Mouse (Mus musculus) left cerebral cortex, postnatal 4 days (tissue): ENCODE results near the gene Arhgap25. TPM values are rescaled to one million over a fixed set of nuclear protein-coding genes. Genes with fewer than 3 reads are reported as not detected.
A peak's percentile ranks its signal among the peaks of the same experiment; 100 is the strongest.
"Not testable (repeated sequence)": the region's sequence is repeated elsewhere in the genome, so short reads cannot be mapped to it uniquely, and the experiment has no call there.

Source experiments
- DNase-seq: peaks from one replicate; pipeline ENCODE4 v3.0.0-alpha.2; 2022
- intact Hi-C: fragments of 180-260 bp; cut with DNase I; formaldehyde crosslinking; loops from one replicate; pipeline ENCODE4 v1.15.1; 2025
- total RNA-seq, 2 experiments: library from RNA; stranded (reverse); gene quantifications; 2 replicates each; pipeline ENCODE4 v1.2.3; 2021

Gene Arhgap25
- total RNA-seq: 1 to 10 TPM; 2.4 to 3.7 TPM

- peak; percentile 40 for DNase-seq
- intact Hi-C loops: no loop called here
Observed at GRCm38 (mm10) chr6:87532953-87533710, at the start of gene Arhgap25. Gene Arhgap25, minus strand, starts transcription at chr6:87533259.

GRCm38 (mm10) chr6:87582456-87582855, 49.4 kb upstream of the Arhgap25 start:
- intact Hi-C loops: no loop called here
- no peak for DNase-seq

GRCm38 (mm10) chr6:87581581-87581980, 48.5 kb upstream of the Arhgap25 start:
- DNase-seq: no peak

GRCm38 (mm10) chr6:87581071-87581470, 48.0 kb upstream of the Arhgap25 start:
- DNase-seq: no peak
- intact Hi-C loops: no loop called here

More at GRCm38 (mm10) chr6:87581581-87581980, 48.5 kb upstream of the Arhgap25 start:
- intact Hi-C loops: no loop called here

- DNase-seq: peak; percentile 44
- intact Hi-C loops: loop anchor here (10.0 kb wide), 1 partner anchor 87 kb away; no protein-coding TSS in a partner anchor
Observed at GRCm38 (mm10) chr6:87578247-87578646, 45.2 kb upstream of the Arhgap25 start.

- no peak for DNase-seq
- intact Hi-C loops: loop anchor here (10.0 kb wide), 1 partner anchor 88 kb away; no protein-coding TSS in a partner anchor
Observed at GRCm38 (mm10) chr6:87576648-87577330, 43.7 kb upstream of the Arhgap25 start.

GRCm38 (mm10) chr6:87571863-87572262, 38.8 kb upstream of the Arhgap25 start:
- intact Hi-C loops: loop anchor here (10.0 kb wide), 1 partner anchor 93 kb away; no protein-coding TSS in a partner anchor

GRCm38 (mm10) chr6:87567686-87568593, 34.9 kb upstream of the Arhgap25 start:
- intact Hi-C loops: no loop called here
- DNase-seq: no peak

More at GRCm38 (mm10) chr6:87571863-87572262, 38.8 kb upstream of the Arhgap25 start:
- not testable (repeated sequence) for DNase-seq

- DNase-seq: no peak
- intact Hi-C loops: no loop called here
Observed at GRCm38 (mm10) chr6:87565166-87565565, 32.1 kb upstream of the Arhgap25 start.

GRCm38 (mm10) chr6:87564356-87564755, 31.3 kb upstream of the Arhgap25 start:
- DNase-seq: no peak
- intact Hi-C loops: no loop called here

- DNase-seq: no peak
- intact Hi-C loops: no loop called here
Observed at GRCm38 (mm10) chr6:87553724-87554123, 20.7 kb upstream of the Arhgap25 start.

GRCm38 (mm10) chr6:87552054-87552807, 19.2 kb upstream of the Arhgap25 start:
- intact Hi-C loops: no loop called here
- DNase-seq: no peak

- no peak for DNase-seq
- intact Hi-C loops: no loop called here
Observed at GRCm38 (mm10) chr6:87547836-87548235, 14.8 kb upstream of the Arhgap25 start.

- intact Hi-C loops: no loop called here
- DNase-seq: no peak
Observed at GRCm38 (mm10) chr6:87547431-87547830, 14.4 kb upstream of the Arhgap25 start.

- DNase-seq: peak; percentile 34
- intact Hi-C loops: no loop called here
Observed at GRCm38 (mm10) chr6:87545331-87546217, 12.5 kb upstream of the Arhgap25 start.

- intact Hi-C loops: no loop called here
- DNase-seq: no peak
Observed at GRCm38 (mm10) chr6:87542027-87542426, 9.0 kb upstream of the Arhgap25 start.

- intact Hi-C loops: no loop called here
Observed at GRCm38 (mm10) chr6:87541171-87541571, 8.1 kb upstream of the Arhgap25 start.

GRCm38 (mm10) chr6:87538376-87539270, 5.6 kb upstream of the Arhgap25 start:
- no peak for DNase-seq
- intact Hi-C loops: no loop called here

More at GRCm38 (mm10) chr6:87541171-87541571, 8.1 kb upstream of the Arhgap25 start:
- DNase-seq: no peak
